Mouse (Mus musculus) kidney, postnatal 14 days (tissue): ENCODE measurements at regions not wholly inside any gene's neighbourhood (a gene's known extent, or its start where the extent isn't known, plus 50 kb on each side); places are given as distances from the start of the nearest gene placed in this dataset.

Source experiments
- DNase-seq: peaks from one replicate; pipeline ENCODE4 v3.0.0; 2022; ENCODE audit warnings: mixed read lengths

- peak; percentile 0 for DNase-seq
Observed at GRCm38 (mm10) chrX:144075241-144075640, 78.3 kb upstream of the A730046J19Rik start.

DNA sequence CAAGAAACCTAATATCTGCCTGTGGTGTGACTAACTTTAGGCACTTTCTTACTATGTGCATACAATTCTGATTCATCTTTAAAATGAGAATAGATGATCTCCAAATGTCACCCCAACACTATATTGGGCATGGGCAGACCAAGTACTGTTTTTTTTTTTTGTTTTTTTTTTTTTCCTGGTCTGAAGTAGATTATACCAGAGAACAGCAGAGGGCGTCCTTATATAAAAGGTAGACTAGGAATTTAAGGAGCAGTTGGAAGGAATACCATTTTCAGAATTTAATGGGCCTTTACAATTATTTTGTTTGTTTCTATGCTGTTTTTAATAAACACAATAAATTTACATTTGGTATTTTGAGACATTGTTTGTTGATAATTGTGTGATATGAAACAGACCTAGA, 72.3 kb upstream of the A730046J19Rik start:
- no peak for DNase-seq

DNA sequence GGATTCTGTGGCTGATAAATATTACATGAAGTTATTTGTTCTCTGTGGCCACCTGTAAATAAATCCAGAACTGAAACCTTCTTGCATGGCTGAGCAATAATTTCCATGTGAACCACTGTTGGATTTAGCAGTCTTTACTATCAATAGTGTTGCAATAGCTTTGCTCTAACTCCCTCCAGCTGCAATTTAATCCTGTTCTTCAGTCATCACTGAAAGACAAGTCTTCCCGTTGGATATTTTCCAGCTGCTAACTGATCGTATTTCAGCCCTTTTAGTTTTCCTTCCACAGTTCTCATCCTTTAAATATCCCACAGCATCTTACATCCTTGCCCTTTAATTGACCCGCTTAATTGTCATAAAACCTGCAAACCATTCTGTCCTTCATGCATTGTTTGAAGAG, 55.3 kb upstream of the A730046J19Rik start:
- DNase-seq = no peak
